Mouse (Mus musculus) frontal cortex, adult 2 months (tissue): Measurements from ENCODE around the gene Ttc38. TPM values are rescaled to one million over a fixed set of nuclear protein-coding genes. Genes with fewer than 3 reads are reported as not detected.
A peak's percentile ranks its signal among the peaks of the same experiment; 100 is the strongest.

Experiments
- DNase-seq, 2 experiments: peaks; one replicate each; pipeline ENCODE4 v3.0.0; 2022; ENCODE audit warnings: low spot score in 1 of 2; ENCODE audit errors: extremely low spot score in 1 of 2
- polyA plus RNA-seq: library from polyadenylated mRNA; depleted of rRNA; stranded (reverse); fragments of >200 nt; gene quantifications from 2 replicates; pipeline ENCODE4 v1.2.3, GENCODE M21; 2012; rRNA removed

Ttc38 gene
- 5.2 and 6.2 TPM in 2 replicates for polyA plus RNA-seq

DNA sequence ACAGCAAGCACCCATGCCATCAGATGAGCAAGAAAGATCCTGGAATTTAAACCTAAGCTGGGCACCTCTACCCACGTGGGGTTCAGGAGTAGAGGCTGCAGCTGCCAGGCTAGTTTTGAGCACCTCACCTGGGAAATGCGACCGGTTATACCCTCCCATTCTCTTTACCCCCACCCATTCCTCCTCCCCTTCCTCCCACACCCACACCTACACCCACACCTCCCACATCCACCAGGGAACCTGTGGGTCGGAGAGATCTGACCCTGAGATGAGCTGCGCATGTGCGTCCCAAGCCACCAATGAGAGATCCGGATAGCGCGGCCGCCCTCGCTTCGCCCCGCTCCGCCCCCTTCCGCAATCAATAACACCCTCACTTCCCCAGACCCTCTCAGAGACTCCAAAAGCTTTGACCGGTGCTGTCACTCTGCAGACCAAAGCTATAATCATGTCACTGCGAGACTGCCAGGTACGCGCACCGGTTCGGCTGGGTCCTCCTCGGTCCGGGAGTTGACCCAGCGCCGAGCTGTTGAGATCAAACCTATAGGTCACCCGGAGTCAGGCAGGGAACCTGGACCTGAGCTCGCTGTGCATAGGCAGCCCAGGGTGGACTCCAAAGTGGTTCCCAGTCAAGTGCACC lies at the start of gene Ttc38:
TSS of gene Ttc38 (plus strand) at position 353 of the 637 bp plus-strand sequence.
- DNase-seq: peak; percentile 71 to 86

DNA sequence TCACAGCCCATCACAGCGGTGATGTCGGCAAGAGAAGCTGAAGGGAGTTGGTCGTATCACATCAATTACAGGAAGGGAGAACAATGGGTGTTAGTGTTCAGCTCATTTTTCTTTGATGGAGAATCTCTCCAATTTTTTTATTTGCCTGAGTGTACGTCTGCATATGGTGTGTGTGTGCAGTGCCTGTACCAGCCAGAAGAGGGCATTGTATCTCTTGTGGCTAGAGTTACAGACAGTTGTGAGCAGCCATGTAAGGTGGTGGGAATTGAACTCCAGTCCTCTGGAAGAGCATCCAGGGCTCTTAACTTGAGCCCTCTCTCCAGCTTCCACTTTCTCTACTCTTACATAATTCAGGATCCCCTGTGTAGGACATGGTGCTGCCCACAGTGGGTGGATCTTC lies 49.0 kb upstream of the Ttc38 start:
- no peak for DNase-seq

DNA sequence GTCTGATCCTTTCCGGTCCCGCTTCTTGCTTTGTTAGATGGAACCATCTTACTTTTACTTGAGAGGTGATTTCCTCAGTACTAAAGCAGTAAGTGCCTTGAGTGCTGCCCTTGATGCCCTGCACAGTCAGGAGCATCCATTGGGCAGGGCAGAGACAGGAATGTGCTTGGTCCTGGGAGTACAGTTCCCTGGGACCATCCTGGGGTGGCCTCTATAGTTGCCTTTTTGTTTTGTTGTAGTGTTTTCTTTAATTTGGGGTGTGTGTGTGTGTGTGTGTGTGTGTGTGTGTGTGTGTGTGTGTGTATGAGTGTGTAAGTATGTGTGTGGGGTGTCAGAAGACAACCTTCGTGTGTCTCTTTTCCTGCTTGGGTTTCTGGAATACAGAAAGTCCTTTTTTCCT lies 47.8 kb upstream of the Ttc38 start:
- DNase-seq: no peak

DNA sequence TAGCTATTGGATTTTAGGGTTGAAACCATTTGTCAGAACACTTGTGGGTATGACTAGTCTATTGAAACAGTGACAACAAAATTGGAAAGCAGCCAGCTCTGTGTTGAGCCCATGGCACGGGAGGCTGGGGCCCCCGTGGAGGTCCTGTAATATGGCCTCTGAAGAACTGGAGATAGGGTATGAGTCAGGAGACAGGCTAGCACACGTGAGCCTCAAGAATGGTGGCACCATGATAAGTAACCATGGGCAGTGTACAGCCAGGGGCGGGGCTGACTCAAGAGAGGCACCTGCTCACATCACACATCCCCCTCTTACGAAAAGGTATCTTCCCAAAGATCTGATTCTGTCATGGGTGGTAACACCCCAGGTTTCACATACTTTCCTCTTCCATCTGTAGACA lies 45.4 kb upstream of the Ttc38 start:
- DNase-seq: no peak

DNA sequence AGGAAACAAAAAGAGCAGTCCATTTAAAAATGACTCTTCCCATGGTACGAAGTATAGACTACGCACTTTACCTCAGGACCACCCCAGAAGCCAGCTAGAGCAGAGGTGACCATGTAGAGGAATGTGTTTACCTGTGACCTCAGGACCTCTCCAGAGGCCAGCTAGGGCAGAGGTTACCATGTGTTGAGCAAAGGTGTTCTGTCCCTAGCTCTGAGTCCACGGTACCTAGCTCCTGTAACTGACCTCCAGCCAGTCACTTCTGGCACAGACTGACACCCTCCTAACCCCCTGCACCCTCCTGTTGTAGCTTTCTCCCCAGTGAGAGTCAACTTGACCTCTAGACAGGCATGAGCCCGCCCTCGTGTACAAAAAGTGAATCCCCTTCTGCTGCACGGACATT lies 44.6 kb upstream of the Ttc38 start:
- no peak for DNase-seq

DNA sequence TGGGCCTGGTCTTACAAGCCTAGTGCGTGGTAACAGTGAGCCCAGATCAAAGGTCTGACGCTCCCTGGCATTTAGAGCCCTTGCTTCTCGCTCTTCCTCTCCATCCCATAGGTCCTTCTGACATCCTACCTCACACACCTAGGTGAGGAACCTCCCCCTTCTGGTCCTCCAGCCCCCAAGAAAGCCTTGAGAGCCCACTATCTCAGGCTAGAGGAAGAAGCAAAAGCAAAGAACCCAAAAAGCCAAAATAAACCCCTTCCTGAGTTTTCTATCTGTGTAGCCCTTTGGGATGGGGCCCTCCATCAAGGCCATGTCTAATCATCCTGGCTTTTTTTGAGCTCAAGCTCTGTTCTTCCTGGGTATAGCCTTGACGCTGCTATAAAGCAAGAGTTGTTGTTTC lies 44.1 kb upstream of the Ttc38 start:
- no peak for DNase-seq

DNA sequence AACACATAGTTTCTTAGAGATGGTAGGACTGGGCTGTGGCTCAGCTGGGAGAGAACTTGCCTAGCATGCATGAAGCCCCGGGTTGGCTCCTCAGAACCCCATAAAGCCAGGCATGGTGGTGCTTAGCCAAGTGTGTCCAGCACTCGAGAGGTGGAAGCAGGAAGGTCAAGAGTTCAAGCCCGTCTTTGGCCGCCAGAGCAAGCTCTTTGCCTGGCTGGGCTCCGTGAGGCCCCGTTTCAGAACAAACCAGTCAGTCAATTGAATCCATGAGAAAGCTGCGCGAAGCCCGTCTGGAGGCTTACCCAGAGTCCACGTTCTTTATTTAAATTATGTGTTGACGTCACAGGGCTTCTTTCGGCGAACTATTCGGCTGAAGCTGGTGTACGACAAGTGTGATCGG lies 43.5 kb upstream of the Ttc38 start:
- DNase-seq: no peak

DNA sequence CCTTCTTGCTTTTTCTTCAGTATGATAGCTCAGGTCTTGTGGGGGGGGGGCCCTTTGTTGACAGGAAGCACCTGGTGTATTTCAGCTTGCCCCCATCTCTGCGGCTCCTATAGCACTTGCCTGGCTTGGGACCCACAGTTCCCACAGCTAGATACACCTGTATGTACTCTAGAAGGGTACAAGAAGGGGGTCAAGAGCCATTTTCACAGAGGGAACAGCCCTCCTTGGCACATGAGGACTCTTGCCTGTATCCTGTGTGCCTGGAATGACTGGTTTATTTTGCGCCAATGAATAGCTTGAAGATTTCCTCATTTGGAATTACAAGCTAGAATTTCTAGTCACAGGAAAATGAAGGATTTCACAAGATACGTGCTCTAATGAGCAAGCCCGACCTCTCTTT lies 40.7 kb upstream of the Ttc38 start:
- no peak for DNase-seq

DNA sequence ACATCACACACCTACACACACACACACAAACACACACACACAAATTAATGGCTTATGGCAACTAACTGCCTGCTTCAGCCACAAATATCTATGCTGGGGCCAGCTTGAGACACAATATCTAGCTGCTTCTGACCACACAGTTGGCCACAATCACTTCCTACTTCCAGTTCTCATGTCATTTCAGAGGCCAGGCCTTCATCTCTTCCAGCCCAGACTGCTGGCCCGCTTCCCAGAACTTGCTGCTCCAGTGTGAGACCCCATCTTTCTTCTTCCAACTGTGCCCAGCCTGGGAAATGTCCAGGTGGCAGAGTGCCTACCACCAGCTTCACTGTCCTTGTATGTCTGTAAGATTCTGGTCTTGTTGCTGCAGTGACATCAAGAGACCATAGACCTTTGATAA lies 39.3 kb upstream of the Ttc38 start:
- DNase-seq: peak in 1 of 2 experiments; percentile 15

DNA sequence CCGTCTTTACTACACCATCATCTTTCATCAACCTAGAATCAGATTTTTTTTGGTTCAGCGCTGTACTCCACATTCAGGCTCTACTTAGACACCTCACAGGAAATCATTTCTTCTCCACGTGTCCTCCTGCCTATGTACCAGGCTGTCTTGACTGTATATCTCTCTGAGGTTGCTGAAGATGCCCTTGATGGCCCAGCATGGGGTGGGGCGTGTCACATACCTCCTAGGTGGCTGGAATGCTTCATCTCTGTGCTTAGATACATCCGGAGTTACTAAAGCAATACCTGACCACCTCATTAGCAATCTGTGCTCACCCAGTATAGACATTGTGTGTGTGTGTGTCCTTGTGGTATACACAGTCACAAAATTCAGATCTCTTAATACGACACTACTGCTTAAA lies 36.6 kb upstream of the Ttc38 start:
- no peak for DNase-seq

DNA sequence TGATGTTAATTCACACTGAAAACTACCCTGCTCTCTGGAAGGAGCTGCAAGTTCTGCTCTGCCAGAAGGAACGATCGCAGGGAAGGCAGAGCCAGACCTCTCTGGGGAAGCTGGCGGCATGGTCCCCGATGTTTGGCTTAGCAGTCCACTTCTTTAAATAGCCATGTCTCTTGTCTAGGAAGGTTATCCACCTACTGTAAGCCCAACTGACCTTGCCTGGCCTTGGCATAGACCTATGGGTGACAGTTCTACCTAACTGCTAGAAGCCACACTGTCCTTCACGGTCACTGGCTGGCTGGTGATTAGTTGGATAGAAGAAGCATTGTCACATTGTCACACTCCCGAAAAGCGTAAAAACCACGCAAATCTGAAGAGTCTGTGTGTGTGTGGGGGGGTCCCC lies 33.4 kb upstream of the Ttc38 start:
- no peak for DNase-seq

DNA sequence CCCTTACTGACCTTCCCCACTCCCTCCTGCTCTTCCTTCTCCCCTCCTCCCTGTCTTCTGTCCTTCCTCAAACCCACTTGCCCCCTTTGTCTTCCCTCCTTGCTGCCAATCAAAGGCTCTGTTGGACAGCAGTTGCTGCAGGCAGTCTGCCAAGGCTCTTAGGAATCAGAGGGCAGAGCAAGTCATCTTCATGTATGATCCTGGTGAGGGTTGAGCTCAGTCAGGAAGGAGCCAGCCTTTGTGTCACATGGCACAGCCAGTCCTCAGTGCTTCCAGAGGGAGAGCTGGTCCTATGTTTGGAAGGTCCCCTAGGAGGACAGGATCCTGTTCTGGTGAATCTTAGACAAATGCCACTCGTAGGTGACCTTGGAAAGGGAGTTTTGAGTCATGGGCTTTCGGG lies 29.2 kb upstream of the Ttc38 start:
- no peak for DNase-seq

DNA sequence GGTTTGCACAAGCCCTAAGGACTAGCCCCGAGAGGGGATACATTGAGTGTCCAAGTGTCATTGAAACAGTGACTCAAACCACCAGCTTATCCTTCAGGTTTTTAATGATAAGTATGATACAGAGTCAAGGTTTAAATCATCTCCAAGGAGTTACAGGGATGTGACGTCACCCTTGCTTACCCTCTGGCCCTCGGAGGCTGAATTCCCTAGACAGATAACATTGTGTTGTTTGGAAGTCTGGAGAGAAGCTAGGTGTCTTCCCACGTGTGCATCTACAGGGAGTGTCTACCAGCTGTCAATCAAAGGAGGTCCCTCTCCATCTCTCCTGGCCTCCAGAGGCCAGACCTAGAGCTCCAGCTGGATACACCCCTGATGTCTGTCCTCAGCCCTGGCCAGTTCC lies 25.2 kb upstream of the Ttc38 start:
- DNase-seq: no peak

DNA sequence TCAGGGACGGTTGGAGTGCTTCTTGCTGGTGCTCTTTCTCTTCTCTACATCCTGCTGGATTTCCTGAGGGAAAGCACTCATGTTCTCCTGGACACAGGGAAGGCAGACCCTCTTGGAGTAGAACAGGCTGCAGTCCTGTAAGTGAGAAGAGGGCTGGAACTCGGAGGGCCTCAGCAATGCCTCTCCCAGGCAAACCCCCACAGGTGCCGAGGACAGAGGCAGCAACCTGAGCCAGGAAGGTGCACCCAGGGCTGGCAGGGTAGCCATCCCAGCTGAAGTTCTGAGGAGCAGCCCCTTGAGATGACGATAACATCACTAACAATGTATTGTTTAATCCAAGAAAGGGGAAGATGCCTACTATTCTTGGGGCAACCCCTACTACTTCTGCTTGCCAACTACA lies 24.7 kb upstream of the Ttc38 start:
- no peak for DNase-seq

DNA sequence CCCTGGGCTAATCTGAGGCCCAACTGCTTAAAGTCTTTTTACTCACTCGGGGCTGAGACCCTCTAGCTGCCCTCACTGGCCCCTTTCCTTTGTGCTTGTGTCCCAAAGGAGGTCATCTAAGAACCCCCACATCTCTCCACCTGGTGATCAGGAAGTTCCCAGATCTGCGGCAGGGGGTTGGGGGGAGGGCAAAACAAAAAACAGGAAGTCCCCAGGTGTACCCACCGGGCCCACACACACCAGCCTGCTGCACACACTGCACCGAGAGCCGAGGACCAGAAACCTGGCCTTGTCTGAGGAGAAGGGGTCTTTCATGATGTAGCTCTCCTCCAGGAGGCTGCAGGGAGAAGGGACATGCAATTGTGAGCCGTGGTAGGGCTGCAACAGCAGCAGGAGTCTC lies 24.1 kb upstream of the Ttc38 start:
- no peak for DNase-seq

DNA sequence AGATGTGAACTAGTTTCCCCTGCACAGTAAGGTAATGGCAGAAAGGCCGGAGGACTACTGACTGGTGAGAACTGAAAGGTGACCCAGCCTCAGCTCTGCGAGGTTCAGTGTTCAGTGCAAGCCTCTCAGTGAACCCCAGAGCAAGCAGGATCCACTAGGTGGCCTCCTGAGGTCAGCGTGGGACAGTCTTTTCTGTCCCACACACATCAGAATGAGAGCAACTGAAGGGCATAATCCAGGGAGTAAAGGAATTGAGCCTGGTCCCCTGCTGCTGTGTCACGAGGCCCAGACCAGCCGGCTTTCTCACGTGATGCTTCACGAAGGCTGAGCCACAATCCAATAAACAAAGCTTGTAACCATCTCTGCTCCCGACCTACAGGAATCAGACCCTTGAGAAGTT lies 23.7 kb upstream of the Ttc38 start:
- DNase-seq: no peak

DNA sequence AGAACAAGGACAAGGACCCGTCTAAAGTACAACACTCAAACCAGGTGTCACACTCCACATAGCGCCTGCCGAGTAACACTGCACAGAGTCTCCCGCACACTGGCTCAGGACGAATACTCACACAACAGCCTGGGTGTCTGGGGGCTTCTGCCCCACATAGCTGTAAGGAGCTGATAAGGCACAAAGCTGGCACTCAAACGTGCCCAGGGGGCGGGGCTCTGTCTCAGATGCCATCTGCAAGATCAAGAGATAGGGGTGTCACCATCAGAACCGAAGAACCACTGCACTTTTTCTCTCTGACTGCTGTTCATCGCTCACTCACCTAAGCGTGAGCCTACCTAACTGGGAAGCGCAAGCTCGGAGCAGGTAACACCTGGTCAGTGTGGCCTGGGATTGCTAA lies 23.0 kb upstream of the Ttc38 start:
- DNase-seq: no peak

DNA sequence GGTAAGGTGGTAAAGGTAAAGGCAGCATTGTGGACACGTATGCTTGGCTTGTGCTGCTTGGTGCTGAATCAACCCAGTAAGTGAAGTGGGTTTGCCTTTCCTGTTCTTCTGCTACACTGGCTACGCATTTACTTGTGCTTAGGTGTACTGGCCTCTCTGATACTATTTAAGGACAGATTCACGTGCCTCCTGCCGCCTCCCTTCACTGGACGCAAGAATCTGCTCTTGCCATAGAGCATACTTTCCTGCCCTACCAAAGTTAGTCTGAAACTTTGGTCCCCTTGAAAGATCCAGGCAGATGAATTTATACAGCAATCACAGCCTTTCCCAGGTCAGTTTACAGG lies 21.7 kb upstream of the Ttc38 start:
- no peak for DNase-seq

DNA sequence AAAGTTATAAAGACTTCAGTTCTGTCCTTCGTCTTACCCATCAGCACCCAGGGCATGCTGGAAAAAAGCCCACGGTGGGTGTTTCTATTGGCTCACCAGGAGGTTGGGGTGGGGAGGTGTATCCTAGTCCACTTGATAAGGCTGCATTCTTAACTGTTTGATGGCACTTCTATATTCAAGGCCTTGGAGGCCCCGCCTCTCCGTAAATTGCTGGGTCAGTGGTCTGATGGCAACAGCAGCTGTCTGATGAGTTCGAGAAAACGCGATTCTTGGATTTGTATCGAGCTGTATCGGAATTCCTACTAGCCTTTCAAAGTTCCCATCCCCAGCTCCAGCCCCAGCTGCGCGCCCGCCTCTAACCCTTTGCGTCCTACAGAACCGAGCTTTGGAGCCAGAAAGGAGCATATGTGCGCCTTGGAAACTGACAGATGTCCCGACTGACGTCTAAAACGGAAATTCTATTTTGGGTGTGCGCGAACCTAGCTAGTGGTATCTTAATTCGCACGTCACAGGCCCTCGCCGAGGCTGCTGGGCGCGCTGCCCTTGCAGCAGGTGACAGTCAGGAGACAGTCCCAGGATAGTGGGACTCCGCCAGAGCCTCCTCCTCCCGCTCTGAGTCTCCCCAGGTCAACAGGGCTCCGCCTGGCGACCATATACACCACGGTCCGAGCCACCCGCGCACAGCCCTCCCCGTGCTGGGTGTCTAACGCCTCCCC lies 21.1 kb upstream of the Ttc38 start:
- DNase-seq: peak; percentile 69 to 87

DNA sequence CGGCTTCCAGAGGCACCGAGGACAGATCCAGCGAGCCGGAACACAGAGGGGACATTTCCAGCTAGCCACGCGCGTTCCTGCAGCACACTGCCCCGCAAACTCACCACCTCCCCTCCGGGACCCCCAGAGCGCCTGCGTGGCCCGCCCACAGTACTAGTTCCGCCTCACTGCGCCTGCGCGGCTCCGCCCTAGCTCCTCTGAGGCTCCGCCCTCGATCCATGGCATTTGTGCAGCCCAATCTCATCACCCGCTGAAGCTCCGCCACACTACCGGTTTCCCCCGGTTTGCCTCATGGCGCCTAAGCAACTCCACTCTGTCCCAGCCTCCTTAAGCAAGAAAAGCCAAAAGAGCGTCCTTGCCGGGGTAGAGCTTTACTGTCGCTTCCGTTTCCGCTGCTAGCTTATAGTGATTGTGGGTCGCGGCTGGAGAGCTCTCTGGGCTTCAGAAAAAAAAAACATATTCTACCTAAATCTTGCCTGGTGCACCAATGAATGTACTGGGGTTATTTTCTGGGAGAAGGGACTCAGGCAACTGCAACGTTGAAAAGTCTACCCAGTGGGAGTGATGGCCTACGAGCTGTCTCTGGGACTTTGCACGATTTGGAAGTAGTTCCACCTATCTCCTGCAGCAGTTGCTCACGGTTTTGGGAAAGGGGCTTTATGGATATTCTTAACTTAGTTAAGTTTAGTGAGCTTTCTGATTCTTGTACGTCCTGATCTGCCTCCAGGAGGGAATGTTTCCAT lies 20.4 kb upstream of the Ttc38 start, which contains the start of gene Cdpf1:
TSS of gene Cdpf1 (minus strand) at position 163 of the 743 bp plus-strand sequence.
- peak; percentile 96 to 100 for DNase-seq

DNA sequence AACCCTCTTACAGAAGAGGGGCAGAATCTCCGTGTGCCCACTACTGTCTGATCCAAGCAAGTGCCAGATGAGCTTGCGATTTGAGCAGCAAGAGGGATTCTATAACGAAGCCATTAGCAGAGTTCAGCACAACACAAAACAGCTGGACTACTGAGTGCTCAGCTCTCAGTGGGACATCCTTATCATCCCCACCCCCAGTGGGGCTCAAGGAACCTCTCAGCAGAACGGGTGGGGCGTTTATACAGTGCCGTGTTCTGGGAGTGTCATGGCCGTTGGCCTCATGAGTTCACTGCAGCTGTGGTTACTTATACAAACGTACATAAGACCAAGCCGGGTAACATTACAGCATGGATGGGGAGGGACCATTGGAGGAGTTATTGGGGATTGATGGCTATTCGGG lies 18.7 kb upstream of the Ttc38 start:
- no peak for DNase-seq
